ENCODE assay signal across 9 mouse cellular contexts in genomic region chr17:32680404-32680803, GRCm38 (mm10). TPM values are rescaled to one million over a fixed set of nuclear protein-coding genes. Genes with fewer than 3 reads are reported as not detected.
DNase-seq lines count a peak whose midpoint lies in the region; ATAC-seq and TF ChIP-seq lines count a peak whose summit lies in the region.
"Had no signal": no experiment of that assay in that cellular context is flagged by ENCODE, and none has a peak within 500 bp of the region (broad histone marks: within the 10 kb centered on the region; RNA-seq: fewer than 3 reads in every experiment).

No protein-coding gene starts in this region.

- H3K9ac ChIP-seq in liver, adult 2 months (ENCODE audit: low read depth, low read length), result no peak overlapping the region
- H3K9ac ChIP-seq in liver, embryonic 12.5 days, result no peak overlapping the region

- H3K4me2 ChIP-seq in liver, embryonic 12.5 days, result no peak overlapping the region

- no peaks in the 10 kb centered on the region for H3K9me3 ChIP-seq in liver, embryonic 12.5 days (replicated peaks)

- peak; percentile 30 to 80 for DNase-seq in adrenal gland, adult (ENCODE audit: inconsistent age in 2 of 2, low spot score in 1 of 2)
- no peak for DNase-seq in adrenal gland, postnatal 4 days (ENCODE audit: low spot score in 2 of 2)
- DNase-seq in liver, adult 2 months (ENCODE audit: extremely low read depth, low read depth, low spot score), result peak; percentile 65
- peak; percentile 74 for DNase-seq in brain, embryonic 14.5 days (ENCODE audit: low read depth)
- peak; percentile 35 to 58 for DNase-seq in heart, postnatal 14 days
- DNase-seq in lung, adult 2 months, result peak; percentile 29
- peak; percentile 2 for DNase-seq in telencephalon, adult 2 months (ENCODE audit: low read depth, low spot score)

- no peak overlapping the region for H3K4me3 ChIP-seq in liver, adult 2 months (ENCODE audit: insufficient read depth, low read depth, low read length)
- H3K4me3 ChIP-seq in liver, embryonic 12.5 days, result no peak overlapping the region
- no peak overlapping the region for H3K4me3 ChIP-seq in lung, adult 2 months (replicated peaks; ENCODE audit: extremely low read depth, low read depth, low read length)

- H3K27me3 ChIP-seq in liver, adult 2 months (ENCODE audit: control insufficient read depth, insufficient read depth, low read length), result no peaks in the 10 kb centered on the region
- H3K27me3 ChIP-seq in liver, embryonic 12.5 days (replicated peaks), result no peaks in the 10 kb centered on the region

- intact Hi-C loops in heart, postnatal 14 days (cut with DNase I), result loop anchor here (2.0 to 5.0 kb wide), 3 partner anchors 44 to 152 kb away; no protein-coding TSS in a partner anchor

- TF ChIP-seq CTCF in liver, adult 2 months (IDR thresholded peaks at IDR 0.05; ENCODE audit: low read depth, low read length), result peak; percentile 50
- peak; percentile 70 for TF ChIP-seq CTCF in brain, embryonic 14.5 days (IDR thresholded peaks at IDR 0.05; ENCODE audit: borderline replicate concordance, extremely low read depth, insufficient read depth, insufficient read length)
- peak; percentile 44; the same call in 1 of the 2 replicates for TF ChIP-seq CTCF in lung, adult 2 months (IDR thresholded peaks at IDR 0.05; ENCODE audit: insufficient read depth, low read length)

- WGBS in liver, adult 2 months, result 7% methylated on average over 2 of the region's 2 CpGs
- WGBS in liver, embryonic 12.5 days (ENCODE audit: insufficient replicate concordance), result 28% methylated on average over 2 of the region's 2 CpGs
- 13% methylated on average over 2 of the region's 2 CpGs for WGBS in lung, adult 2 months

- H3K79me2 ChIP-seq in liver, adult 2 months (ENCODE audit: control insufficient read depth, insufficient read depth, low read length), result no peaks in the 10 kb centered on the region

- H3K27ac ChIP-seq in liver, adult 2 months (replicated peaks; ENCODE audit: insufficient read depth, low read depth, low read length), result no peak overlapping the region
- H3K27ac ChIP-seq in liver, embryonic 12.5 days, result no peak overlapping the region

- TF ChIP-seq POLR2A in liver, adult 2 months (IDR thresholded peaks at IDR 0.05; ENCODE audit: extremely low read depth, insufficient read depth, low read length), result no peak
- TF ChIP-seq POLR2A in brain, embryonic 14.5 days (IDR thresholded peaks at IDR 0.05; ENCODE audit: borderline replicate concordance, extremely low read depth, insufficient read depth, insufficient read length, poor library complexity, severe bottlenecking), result no peak
- TF ChIP-seq POLR2A in lung, adult 2 months (IDR thresholded peaks at IDR 0.05; ENCODE audit: borderline replicate concordance, extremely low read depth, low read depth, low read length), result no peak

- no peak for ATAC-seq in liver, embryonic 12.5 days

- H3K4me1 ChIP-seq in liver, adult 2 months (ENCODE audit: control insufficient read depth, insufficient read depth, low read length), result peaks cover 3% of the 10 kb centered on the region
- 0 out of 2 replicates have a peak, but pooled peaks cover 6% of the 10 kb centered on the region for H3K4me1 ChIP-seq in liver, embryonic 12.5 days
- no peaks in the 10 kb centered on the region for H3K4me1 ChIP-seq in lung, adult 2 months (ENCODE audit: control insufficient read depth, insufficient read depth, low read length)

- no peaks in the 10 kb centered on the region for H3K36me3 ChIP-seq in liver, adult 2 months (ENCODE audit: control insufficient read depth, insufficient read depth, low read length)
- no peaks in the 10 kb centered on the region for H3K36me3 ChIP-seq in liver, embryonic 12.5 days

RNA-seq across cellular contexts. Expression of gene Cyp4f15, which starts 5.0 kb away (rescaled TPM):
- total RNA-seq in adrenal gland, postnatal 4 days (2021), result 1 to 10 TPM; 3.6 to 7.7 TPM
- total RNA-seq in liver, adult 2 months (2014; rRNA removed), result 161 and 210 TPM in 2 replicates
- 202 and 205 TPM in 2 replicates for polyA plus RNA-seq in liver, adult 2 months (2012; rRNA removed)
- polyA plus RNA-seq in liver, embryonic 12.5 days (2016; fragmentation: Nextera tagmentation; extraction: Ambion mirVana), result 2.3 and 2.7 TPM in 2 replicates
- 2.4 and 3.1 TPM in 2 replicates for polyA plus RNA-seq in brain, embryonic 14.5 days (2012; rRNA removed)
- total RNA-seq in heart, postnatal 14 days (2021), result not detected
- 7.7 and 8.4 TPM in 2 replicates for polyA plus RNA-seq in lung, adult 2 months (2012; rRNA removed)
- total RNA-seq: hematopoietic stem cell, adult 5-6 weeks had no signal

RNA-seq across cellular contexts. Expression of gene Cyp4f40, which starts 21.7 kb away (rescaled TPM):
- total RNA-seq in adrenal gland, postnatal 4 days (2021), result not detected
- total RNA-seq in liver, adult 2 months (2014; rRNA removed), result not detected in 2 replicates
- polyA plus RNA-seq in liver, adult 2 months (2012; rRNA removed), result 0.07 TPM in 1 of 2 replicates, not detected in the other
- polyA plus RNA-seq in liver, embryonic 12.5 days (2016; fragmentation: Nextera tagmentation; extraction: Ambion mirVana), result not detected in 2 replicates
- polyA plus RNA-seq in brain, embryonic 14.5 days (2012; rRNA removed), result 0.14 TPM in 1 of 2 replicates, not detected in the other
- total RNA-seq in heart, postnatal 14 days (2021), result not detected
- 0.07 and 0.26 TPM in 2 replicates for polyA plus RNA-seq in lung, adult 2 months (2012; rRNA removed)
- total RNA-seq: hematopoietic stem cell, adult 5-6 weeks had no signal

RNA-seq across cellular contexts. Expression of gene Cyp4f37, which starts 59.3 kb away (rescaled TPM):
- total RNA-seq in adrenal gland, postnatal 4 days (2021), result not detected
- total RNA-seq in liver, adult 2 months (2014; rRNA removed), result not detected in 2 replicates
- polyA plus RNA-seq in liver, adult 2 months (2012; rRNA removed), result not detected in 2 replicates
- not detected in 2 replicates for polyA plus RNA-seq in liver, embryonic 12.5 days (2016; fragmentation: Nextera tagmentation; extraction: Ambion mirVana)
- not detected in 2 replicates for polyA plus RNA-seq in brain, embryonic 14.5 days (2012; rRNA removed)
- total RNA-seq in heart, postnatal 14 days (2021), result not detected
- 0.09 and 0.11 TPM in 2 replicates for polyA plus RNA-seq in lung, adult 2 months (2012; rRNA removed)
- total RNA-seq: hematopoietic stem cell, adult 5-6 weeks had no signal

Comparison
In these comparisons a context has a peak if more than half of its experiments do, and no peak if none do; other contexts are left out.
1. DNase-seq: peak in adrenal gland, adult (2 of 2), liver, adult 2 months (single experiment), brain, embryonic 14.5 days (single experiment), heart, postnatal 14 days (2 of 2), lung, adult 2 months (single experiment) and telencephalon, adult 2 months (single experiment); none in adrenal gland, postnatal 4 days (0 of 2).
2. RNA of gene Cyp4f15, which starts 5.0 kb away (polyA plus RNA-seq): 202 to 205 TPM in liver, adult 2 months; 7.7 to 8.4 TPM in lung, adult 2 months, 2.4 to 3.1 TPM in brain, embryonic 14.5 days and 2.3 to 2.7 TPM in liver, embryonic 12.5 days; every median in the first group is over 10 times any median in the second.
3. Peak in every context shown above with its lines, with median percentiles within 50 percentile points of each other: CTCF ChIP-seq.